Mouse (Mus musculus) adrenal gland, adult 18-20 months (tissue): ENCODE data around the gene Cpa4. TPM values are rescaled to one million over a fixed set of nuclear protein-coding genes. Genes with fewer than 3 reads are reported as not detected.

ENCODE experiments used
- DNase-seq, 2 experiments: peaks; one replicate each; pipeline ENCODE4 v3.0.0; 2021 to 2022; ENCODE audit warnings: low spot score in 2 of 2
- long read RNA-seq, 2 experiments: library from polyadenylated mRNA; stranded (forward); transcript quantifications; one replicate each; pipeline ENCODE4 v2.0.0; 2021
- total RNA-seq, 2 experiments: library from RNA; stranded (reverse); gene quantifications; 1 replicate in 1 of 2; 2 replicates in 1 of 2; pipeline ENCODE4 v1.2.3; 2021

The Cpa4 gene
- 1 to 10 TPM; 1.4 to 1.7 TPM for total RNA-seq
- long read RNA-seq, experiment 1, partial matches to known transcripts: 1 of 1 reads
- long read RNA-seq, experiment 1, other reads (novel, unspliced or antisense): 0 of 1 reads
- long read RNA-seq, experiment 2, partial matches to known transcripts: 0 of 3 reads
- long read RNA-seq, experiment 2, other reads (novel, unspliced or antisense): 3 of 3 reads

DNA sequence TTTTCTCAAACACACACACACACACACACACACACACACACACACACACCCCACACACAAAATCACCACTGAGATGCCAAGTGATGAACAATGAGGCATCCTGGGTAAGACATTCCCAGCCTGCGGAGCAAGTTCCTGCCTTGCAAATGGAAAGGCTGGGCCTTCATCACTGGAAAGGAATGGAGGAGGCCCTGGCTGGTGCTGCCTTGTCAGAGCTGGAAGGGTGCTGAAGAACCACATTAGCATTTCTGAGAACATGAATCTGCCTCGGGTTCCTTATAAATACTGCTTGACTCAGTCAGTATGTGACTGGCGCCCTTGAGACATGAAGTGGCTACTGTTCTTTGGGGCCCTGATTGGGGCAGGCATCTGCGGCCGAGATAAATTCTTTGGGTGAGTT, at the start of gene Cpa4:
Gene Cpa4, plus strand, starts transcription at position 301 of the 400 bp plus-strand sequence.
- DNase-seq: no peak

DNA sequence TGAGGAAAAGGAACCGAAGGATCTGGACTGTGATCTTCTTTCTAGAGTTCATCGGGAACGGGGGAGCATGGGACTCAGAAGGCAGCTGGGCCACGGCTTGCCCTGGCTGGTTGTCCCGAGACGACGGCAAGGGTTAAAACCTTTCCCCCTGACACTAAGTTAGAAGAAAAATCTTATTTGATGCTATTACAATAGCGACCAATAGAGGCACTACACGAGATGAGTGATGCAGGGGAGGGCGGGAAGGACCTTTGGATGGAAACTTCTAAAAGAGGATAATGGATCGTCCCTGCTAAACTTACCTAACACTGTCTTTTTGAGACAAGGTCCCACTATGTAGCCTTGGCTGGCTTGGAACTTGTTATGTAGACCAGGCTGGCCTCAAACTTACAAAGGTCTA, 47.8 kb upstream of the Cpa4 start:
- no peak for DNase-seq

DNA sequence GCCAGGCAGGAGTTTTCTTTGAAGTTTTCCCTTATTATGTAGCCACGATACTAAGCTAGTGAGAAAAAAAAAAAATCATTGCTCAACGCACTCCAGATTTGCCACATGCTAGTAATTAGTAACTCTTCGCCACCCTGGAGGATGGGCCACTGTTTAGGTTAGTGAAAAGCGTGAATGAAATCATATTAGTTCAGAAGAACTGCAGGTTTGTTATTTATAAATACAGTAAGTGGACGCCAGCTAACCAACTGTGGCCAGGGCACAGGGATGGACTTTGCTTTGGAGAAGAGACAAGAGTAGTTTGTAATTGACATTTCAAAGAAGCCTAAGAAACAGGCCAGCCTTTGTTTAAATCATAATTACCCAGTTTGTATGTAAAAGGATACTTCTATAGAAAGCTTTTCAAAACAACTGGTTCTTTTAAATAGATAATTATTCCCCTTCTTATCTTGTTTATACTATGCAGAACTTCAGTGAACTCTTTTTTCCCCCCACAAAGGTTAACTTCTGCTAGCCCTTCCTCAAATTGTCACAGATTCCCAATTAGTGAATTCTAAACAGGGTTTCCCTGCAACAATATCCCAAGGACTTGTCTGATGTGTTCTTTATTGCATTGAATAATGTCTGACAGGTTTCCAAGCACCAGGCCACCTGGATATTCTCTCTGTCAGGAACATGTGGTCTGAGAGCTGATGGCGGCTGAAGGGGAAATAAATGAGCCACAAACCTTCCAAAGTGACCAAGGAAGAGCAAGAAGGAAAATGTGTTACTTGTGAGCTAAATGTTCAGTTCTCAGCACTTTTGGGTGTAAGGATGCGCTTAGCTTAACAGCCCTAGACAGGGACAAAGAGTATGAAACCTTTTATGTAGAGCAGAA, 42.5 kb upstream of the Cpa4 start:
- no peak for DNase-seq

DNA sequence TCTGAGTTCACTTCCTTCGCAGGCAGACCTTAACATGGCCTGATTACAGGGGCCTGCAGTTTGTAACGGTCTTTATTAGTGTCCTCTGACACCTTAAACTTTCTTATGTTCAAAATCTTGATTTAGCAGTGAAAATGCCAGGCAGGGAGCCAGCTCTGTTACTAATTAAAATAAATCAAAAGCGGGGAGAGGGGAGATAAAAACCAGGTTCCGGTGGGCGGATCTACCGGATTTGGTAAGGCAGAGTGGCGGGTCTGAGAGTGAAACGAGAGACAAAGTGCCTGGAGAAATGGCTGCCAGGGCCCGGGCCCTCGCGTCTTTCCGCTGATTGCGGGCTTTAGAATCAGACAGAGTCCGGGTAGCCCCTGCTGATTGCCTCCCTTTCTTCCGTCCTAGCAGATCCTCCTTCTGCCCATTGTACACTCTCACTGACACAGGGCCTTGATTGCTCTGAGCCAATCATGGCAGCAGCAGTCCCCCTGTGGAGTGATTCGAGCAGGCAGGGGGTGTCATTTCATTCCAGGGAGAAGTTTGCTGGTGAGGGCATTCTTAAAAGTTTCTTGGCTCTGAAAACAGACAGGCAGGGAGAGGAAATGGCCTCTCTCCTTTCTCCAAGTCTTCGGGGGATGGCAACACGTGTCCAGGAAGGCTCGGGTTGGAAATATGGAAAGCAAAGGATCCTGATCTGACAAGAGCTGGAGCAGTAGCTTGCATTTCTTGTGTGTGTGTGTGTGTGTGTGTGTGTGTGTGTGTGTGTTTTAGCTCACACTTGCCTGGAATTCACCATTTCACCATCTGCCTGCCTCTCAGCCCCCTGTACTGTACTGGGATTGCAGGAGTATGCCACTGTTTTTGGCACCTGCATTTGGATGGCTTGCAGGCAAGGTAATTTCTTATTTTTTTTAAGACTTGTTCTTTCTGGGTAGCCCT, 41.3 kb upstream of the Cpa4 start:
- DNase-seq: no peak

DNA sequence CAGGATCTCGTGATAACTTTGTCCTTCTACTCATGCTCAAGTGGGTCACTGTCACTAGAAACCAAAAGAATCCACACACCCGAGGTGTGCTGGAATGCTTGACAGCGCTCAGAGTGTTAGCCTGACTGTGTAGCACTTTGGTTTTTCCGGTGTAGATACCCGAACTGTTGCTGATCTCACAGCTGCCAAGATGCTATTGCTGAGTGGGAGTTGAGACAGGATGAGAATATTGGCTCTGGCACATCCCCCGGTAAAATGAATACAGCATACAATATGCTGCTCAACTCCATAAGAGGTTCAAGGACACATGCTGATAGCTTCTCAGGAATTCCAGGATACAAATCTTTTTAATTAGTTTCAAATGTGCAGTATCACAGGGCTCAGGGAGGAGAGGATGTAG, 39.4 kb upstream of the Cpa4 start:
- no peak for DNase-seq

DNA sequence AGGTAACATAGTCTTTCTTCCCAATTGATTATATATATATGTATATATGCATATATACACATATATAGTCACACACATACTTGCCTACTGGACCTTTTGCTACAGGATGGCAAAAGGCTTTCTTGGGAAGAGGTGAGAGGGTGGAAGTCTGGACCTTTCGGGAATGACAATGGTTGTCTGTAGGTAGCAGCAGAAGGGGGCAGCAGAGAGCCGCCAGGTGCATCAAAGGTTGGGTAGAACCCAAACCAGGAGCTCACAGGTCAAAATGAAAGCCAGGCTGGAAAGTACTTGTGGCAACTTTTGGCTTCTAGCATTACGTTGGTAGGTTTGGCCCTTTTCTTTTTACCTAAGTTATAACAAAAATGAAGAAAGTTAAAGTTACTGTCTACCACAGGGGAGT, 32.8 kb upstream of the Cpa4 start:
- DNase-seq: peak; percentile 63 to 67

DNA sequence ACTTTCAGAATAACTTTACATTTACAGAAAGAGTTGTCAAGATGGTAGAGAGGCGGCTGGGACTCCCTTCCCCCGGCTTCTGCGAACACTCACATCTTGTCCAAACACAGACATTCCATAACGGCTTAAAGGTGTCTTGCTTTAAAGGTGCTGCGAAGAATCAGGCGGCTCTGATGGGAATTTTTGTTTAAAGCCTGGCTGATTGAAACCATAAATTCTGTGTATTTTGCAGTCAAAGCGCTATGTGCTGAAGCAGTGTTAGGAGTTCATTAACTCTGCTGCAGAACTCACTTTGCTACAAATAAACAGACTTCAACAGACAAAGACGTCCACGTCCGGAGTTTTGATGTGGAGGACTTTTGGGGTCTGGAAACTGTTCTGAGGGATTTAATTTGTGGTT, 29.9 kb upstream of the Cpa4 start:
- no peak for DNase-seq

DNA sequence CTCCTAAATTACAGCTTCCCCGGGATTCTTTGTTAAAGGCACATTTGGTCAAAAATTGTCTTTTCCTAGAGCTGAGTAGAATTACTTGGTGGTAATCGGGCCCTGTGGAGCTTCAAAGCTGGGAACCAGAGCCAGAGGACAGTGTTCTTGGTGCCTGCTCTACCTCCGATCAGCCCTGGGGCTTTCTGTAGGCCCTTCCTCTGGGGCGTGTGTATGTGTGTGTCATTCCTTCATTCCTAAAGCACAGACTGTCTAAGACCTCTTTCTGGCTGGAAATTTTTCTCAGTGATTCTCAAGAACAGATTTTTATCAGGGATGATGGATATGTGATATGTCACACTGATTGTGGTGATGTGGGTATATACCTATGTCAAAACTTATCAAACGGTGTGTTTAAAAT, 29.4 kb upstream of the Cpa4 start:
- DNase-seq: no peak

GRCm38 (mm10) chr6:30541009-30541799, 27.0 kb upstream of the Cpa4 start, which contains the start of gene Cpa2:
TSS of gene Cpa2 (plus strand) at chr6:30541582.
- no peak for DNase-seq

GRCm38 (mm10) chr6:30542277-30542676, 25.9 kb upstream of the Cpa4 start:
- no peak for DNase-seq

GRCm38 (mm10) chr6:30543077-30543476, 25.1 kb upstream of the Cpa4 start:
- no peak for DNase-seq

GRCm38 (mm10) chr6:30543851-30544250, 24.3 kb upstream of the Cpa4 start:
- no peak for DNase-seq

- no peak for DNase-seq
These were observed 22.5 kb upstream of the Cpa4 start for GRCm38 (mm10) chr6:30545689-30546088.

GRCm38 (mm10) chr6:30546571-30547273, 21.4 kb upstream of the Cpa4 start:
- no peak for DNase-seq

GRCm38 (mm10) chr6:30547274-30547645, 20.9 kb upstream of the Cpa4 start:
- no peak for DNase-seq

DNA sequence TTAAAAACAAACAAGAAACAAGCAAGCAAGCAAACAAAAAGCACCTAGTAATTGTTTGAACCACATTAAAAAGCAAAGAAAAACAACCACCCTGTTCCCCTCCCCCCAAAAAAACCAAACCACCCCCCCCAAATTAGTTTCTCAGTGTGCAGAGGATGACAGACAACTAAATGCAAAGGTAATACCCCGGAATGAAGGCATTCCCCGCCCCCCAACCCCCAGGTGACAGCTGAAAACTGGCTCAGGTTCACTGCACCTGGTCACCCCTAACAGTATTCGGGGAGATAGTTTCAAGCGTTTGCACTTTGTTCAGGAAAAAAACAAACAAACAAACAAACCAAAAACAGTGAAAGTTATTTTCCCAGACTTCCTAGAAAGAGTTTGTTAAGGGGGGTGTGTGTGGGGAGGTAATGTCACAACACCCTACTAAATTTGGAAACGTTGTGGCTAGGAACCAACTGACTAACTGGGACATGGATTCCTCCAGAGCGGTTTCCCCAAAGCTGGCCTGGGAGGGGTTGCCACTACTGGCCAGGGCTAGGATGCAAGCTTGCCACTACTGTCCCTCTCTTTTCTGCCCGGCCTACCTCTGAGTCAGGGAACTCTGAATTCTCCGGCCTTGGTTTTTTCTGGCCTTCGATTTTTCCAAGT, 20.4 kb upstream of the Cpa4 start:
- peak in 1 of 2 experiments; percentile 38 for DNase-seq

- no peak for DNase-seq
These were observed 18.9 kb upstream of the Cpa4 start for GRCm38 (mm10) chr6:30549231-30549761.

- no peak for DNase-seq
These were observed 17.5 kb upstream of the Cpa4 start for GRCm38 (mm10) chr6:30550496-30551192.

DNA sequence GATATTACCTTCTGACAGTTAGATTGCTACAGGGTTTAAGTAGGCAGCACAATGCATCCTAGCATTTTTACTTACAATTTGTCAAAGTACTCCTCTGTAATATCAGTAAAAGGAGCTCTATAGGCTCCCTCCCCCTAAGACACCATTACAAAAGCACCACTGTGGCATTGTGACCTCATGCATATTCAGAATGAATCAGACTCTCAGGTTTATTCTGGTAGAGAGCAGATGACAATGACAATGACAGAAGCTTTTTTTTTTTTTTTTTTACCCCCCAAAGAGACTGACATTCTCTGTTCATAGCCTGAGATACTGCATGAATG, 17.0 kb upstream of the Cpa4 start:
- no peak for DNase-seq
